Mouse (Mus musculus) neural tube, embryonic 13.5 days (tissue): ENCODE measurements around the gene Prodh2. TPM values are rescaled to one million over a fixed set of nuclear protein-coding genes. Genes with fewer than 3 reads are reported as not detected.
A peak's percentile ranks its signal among the peaks of the same experiment; 100 is the strongest.
"Not testable (repeated sequence)": the region's sequence is repeated elsewhere in the genome, so short reads cannot be mapped to it uniquely, and the experiment has no call there.

Source experiments
- ATAC-seq: fragments of 200-750 bp; cut with Nextera tagmentation; 2 replicates; pipeline ENCODE4 v1.8.0; 2017; ENCODE audit warnings: low read depth, mild to moderate bottlenecking, moderate TSS enrichment, moderate library complexity
- H3K27ac ChIP-seq: fragments of 300-500 bp; sonication (generic); replicated peaks from 2 replicates; pipeline ENCODE4 v1.5.1; 2015; ENCODE audit warnings: moderate library complexity, mild to moderate bottlenecking, inconsistent platforms
- H3K27me3 ChIP-seq: fragments of 300-500 bp; sonication (generic); 2 replicates; pipeline ENCODE4 v1.6.1; 2015; ENCODE audit warnings: mild to moderate bottlenecking, inconsistent platforms
- H3K36me3 ChIP-seq: fragments of 300-500 bp; sonication (generic); 2 replicates; pipeline ENCODE4 v1.6.1; 2015; ENCODE audit warnings: mild to moderate bottlenecking, inconsistent platforms
- H3K4me1 ChIP-seq: fragments of 300-500 bp; sonication (generic); replicated peaks from 2 replicates; pipeline ENCODE4 v1.6.1; 2015; ENCODE audit warnings: inconsistent platforms
- H3K4me2 ChIP-seq: fragments of 300-500 bp; sonication (generic); 2 replicates; pipeline ENCODE4 v1.6.1; 2015; ENCODE audit warnings: inconsistent platforms, mild to moderate bottlenecking, moderate library complexity
- H3K4me3 ChIP-seq: fragments of 300-500 bp; sonication (generic); 2 replicates; pipeline ENCODE4 v1.5.1; 2015; ENCODE audit warnings: mild to moderate bottlenecking, inconsistent platforms
- H3K9ac ChIP-seq: fragments of 300-500 bp; sonication (generic); 2 replicates; pipeline ENCODE4 v1.6.1; 2015; ENCODE audit warnings: moderate library complexity, mild to moderate bottlenecking, inconsistent platforms
- H3K9me3 ChIP-seq: fragments of 300-500 bp; sonication (generic); 2 replicates; pipeline ENCODE4 v1.6.1; 2016; ENCODE audit warnings: inconsistent platforms
- WGBS: fragments of 180-500 bp; shearing (Covaris S2); methylation state at CpG from one replicate; pipeline ENCODE4 v1.1.7; 2015; 5-methylcytosine and 5-hydroxymethylcytosine counted together
- polyA plus RNA-seq: library from polyadenylated mRNA; unstranded; fragments of >200 nt; fragmentation: Nextera tagmentation; extraction: Ambion mirVana; gene quantifications from 2 replicates; pipeline ENCODE4 v1.2.1, GENCODE M21; 2015

Gene Prodh2
- polyA plus RNA-seq, 1 experiment from 2014 or later, result not detected

DNA sequence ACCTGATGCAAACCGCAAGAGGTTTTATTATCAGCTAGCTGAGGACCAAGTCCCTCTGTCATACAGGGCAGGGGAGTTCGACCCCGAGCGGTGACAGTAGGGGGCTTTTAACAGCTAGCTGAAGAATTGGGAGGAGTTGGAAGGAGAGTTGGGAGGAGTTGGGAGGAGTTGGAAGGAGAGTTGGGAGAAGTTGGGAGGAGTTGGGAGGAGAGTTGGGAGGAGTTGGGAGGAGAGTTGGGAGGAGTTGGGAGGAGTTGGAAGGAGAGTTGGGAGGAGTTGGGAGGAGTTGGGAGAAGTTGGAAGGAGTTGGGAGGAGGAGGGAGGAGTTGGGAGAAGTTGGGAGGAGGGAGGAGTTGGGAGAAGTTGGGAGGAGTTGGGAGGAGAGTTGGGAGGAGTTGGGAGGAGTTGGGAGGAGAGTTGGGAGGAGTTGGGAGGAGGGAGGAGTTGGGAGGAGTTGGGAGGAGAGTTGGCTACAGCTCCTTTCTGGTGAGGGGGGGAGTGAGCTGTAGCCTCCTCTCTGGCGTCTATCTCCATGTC is 2.2 kb downstream of the Prodh2 start:
- WGBS, result 62% methylated on average over 5 of the region's 5 CpGs
- H3K27ac ChIP-seq, H3K4me3 ChIP-seq: not testable (repeated sequence)

GRCm38 (mm10) chr7:30501159-30501558 is 7.7 kb downstream of the Prodh2 start:
- H3K36me3 ChIP-seq, H3K4me3 ChIP-seq, H3K9me3 ChIP-seq, H3K27me3 ChIP-seq, H3K4me2 ChIP-seq, H3K4me1 ChIP-seq, H3K9ac ChIP-seq, ATAC-seq, H3K27ac ChIP-seq: not testable (repeated sequence)
- 69% methylated on average over 5 of the region's 5 CpGs for WGBS

More for the DNA sequence above, 2.2 kb downstream of the Prodh2 start:
- not testable (repeated sequence) for ATAC-seq, H3K36me3 ChIP-seq, H3K4me2 ChIP-seq, H3K9me3 ChIP-seq, H3K4me1 ChIP-seq, H3K27me3 ChIP-seq, H3K9ac ChIP-seq

DNA sequence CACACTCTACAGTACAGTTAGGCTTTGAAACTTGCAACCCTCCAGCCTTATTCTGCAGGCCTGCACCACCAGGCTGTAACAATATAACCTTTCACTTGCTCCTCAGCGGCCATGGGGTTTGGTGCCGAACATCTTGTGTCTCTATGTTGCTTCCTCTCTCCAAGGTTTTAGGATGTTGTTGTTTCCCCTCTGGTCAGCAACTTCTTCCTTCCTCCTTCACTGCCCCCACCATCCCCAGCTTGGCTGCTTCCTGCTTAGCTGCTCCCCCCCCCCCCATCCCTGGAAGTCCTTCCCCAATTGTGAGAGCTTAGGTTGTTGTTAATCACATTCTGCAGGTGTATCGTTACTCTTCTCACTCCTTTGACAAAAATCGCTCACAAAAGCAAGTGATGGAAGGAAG is 14.6 kb downstream of the Prodh2 start:
- H3K27me3 ChIP-seq, result no peaks in the 10 kb centered on the region; the same call in 1 of the 2 replicates
- no peak overlapping the region for H3K9ac ChIP-seq
- H3K4me3 ChIP-seq, result no peak overlapping the region
- ATAC-seq, result no peak
- no peak overlapping the region for H3K4me2 ChIP-seq
- H3K36me3 ChIP-seq, result no peaks in the 10 kb centered on the region
- WGBS, result 72% methylated on average over 4 of the region's 4 CpGs
- H3K4me1 ChIP-seq, result no peaks in the 10 kb centered on the region
- no peaks in the 10 kb centered on the region for H3K9me3 ChIP-seq
- H3K27ac ChIP-seq, result no peak overlapping the region

- H3K4me2 ChIP-seq, result no peak overlapping the region
- H3K4me1 ChIP-seq, result no peaks in the 10 kb centered on the region
- no peak overlapping the region for H3K27ac ChIP-seq
- WGBS, result 65% methylated on average over 24 of the region's 24 CpGs
- H3K4me3 ChIP-seq, result no peak overlapping the region
- no peaks in the 10 kb centered on the region for H3K36me3 ChIP-seq
- H3K9ac ChIP-seq, result no peak overlapping the region
- no peaks in the 10 kb centered on the region for H3K27me3 ChIP-seq
- ATAC-seq, result no peak
- no peaks in the 10 kb centered on the region for H3K9me3 ChIP-seq
Measured at GRCm38 (mm10) chr7:30515003-30515760, 21.8 kb downstream of the Prodh2 start.

DNA sequence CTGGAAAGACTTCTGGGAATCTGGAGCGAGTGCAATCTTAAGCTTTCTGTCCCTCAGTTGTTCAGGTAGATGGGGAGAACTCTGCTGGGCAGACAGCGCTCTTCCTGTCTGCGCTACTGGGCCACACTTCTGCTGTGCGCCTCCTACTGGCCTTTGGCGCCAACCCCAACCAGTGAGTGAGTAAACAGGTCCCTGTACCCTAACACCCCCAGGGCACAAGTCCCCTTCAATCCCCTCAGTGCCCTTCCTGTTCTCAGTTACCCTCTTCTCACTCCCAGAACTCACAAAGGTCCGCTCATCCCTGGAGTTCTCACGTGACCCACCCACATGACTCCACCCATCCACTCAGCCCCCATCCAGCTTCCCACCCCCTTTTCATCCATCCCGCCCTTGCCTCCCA is 24.9 kb downstream of the Prodh2 start:
- peaks cover 12% of the 10 kb centered on the region for H3K36me3 ChIP-seq
- no peaks in the 10 kb centered on the region for H3K9me3 ChIP-seq
- WGBS, result 40% methylated on average over 8 of the region's 8 CpGs
- no peak overlapping the region for H3K4me3 ChIP-seq
- no peak for ATAC-seq
- H3K9ac ChIP-seq, result no peak overlapping the region
- H3K27me3 ChIP-seq, result no peaks in the 10 kb centered on the region
- no peak overlapping the region for H3K27ac ChIP-seq
- no peak overlapping the region for H3K4me2 ChIP-seq
- no peaks in the 10 kb centered on the region for H3K4me1 ChIP-seq

GRCm38 (mm10) chr7:30520396-30520795 is 27.0 kb downstream of the Prodh2 start:
- H3K4me3 ChIP-seq, result no peak overlapping the region
- no peak overlapping the region for H3K9ac ChIP-seq
- H3K36me3 ChIP-seq, result peaks cover 32% of the 10 kb centered on the region
- no peak overlapping the region for H3K4me2 ChIP-seq
- 73% methylated on average over 4 of the region's 4 CpGs for WGBS
- H3K4me1 ChIP-seq, result no peaks in the 10 kb centered on the region
- ATAC-seq, result 0 out of 2 replicates have a peak, but pooled peaks have one; percentile 1
- H3K27me3 ChIP-seq, result no peaks in the 10 kb centered on the region
- H3K9me3 ChIP-seq, result no peaks in the 10 kb centered on the region
- H3K27ac ChIP-seq, result peak overlapping the region; percentile 18; the same call in 1 of the 2 replicates

GRCm38 (mm10) chr7:30520856-30521255 is 27.4 kb downstream of the Prodh2 start:
- Histone ChIP-seq H3K36me3 (peaks cover 36% of the 10 kb centered on the region), H3K9me3 (no peaks in the 10 kb centered on the region), H3K4me2 (no peak overlapping the region), H3K27me3 (no peaks in the 10 kb centered on the region), H3K4me3 (no peak overlapping the region), H3K9ac (no peak overlapping the region), H3K27ac (peak overlapping the region; percentile 18; the same call in 1 of the 2 replicates), H3K4me1 (no peaks in the 10 kb centered on the region)
- 82% methylated on average over 5 of the region's 5 CpGs for WGBS
- ATAC-seq, result no peak

DNA sequence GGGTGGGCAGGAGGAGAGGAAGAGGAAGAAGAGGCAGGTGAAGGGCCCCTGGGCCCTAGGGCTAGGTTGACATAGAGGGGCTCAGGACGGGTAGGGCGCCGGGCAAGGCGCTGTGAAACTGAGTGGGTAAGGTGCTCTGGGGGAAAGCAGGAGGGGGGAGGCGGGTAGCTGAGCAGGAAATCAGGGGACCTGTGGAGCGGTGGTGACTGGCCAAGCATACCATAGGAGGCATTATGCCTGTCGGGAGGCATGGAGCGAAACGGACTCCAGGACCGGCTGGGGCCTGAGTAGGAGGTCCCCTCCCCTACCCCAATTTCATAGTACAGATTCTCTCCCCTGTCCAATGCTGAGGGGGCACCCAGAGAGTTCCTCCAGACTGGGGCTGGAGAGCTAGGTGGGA is 29.4 kb downstream of the Prodh2 start:
- WGBS, result 87% methylated on average over 10 of the region's 10 CpGs
- Histone ChIP-seq H3K9ac (no peak overlapping the region), H3K9me3 (no peaks in the 10 kb centered on the region), H3K27me3 (no peaks in the 10 kb centered on the region), H3K36me3 (peaks cover 56% of the 10 kb centered on the region), H3K4me1 (peaks cover 9% of the 10 kb centered on the region), H3K4me2 (no peak overlapping the region), H3K4me3 (no peak overlapping the region), H3K27ac (no peak overlapping the region)
- ATAC-seq, result no peak

DNA sequence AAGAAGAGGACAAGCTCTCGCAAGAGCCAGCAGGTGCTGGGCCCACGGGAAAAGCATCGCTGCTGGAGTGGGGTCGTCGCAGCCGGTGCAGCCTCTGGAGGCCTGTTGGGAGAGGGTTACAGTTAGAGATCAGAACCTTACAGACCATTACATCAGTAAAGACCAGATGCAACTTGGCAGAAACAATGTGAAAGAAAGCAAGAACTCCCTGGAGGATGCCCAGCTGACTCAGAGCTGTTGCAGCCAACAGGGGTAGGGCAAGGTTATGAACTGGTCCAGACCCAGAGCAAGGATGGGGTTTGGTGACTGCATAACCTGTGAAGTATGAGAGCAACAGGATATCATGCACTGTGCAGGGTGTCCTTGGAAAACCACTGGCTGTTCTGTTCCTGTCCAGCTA is 31.1 kb downstream of the Prodh2 start:
- peaks cover 73% of the 10 kb centered on the region for H3K36me3 ChIP-seq
- H3K9ac ChIP-seq, result no peak overlapping the region
- no peak overlapping the region for H3K4me3 ChIP-seq
- H3K4me1 ChIP-seq, result peaks cover 9% of the 10 kb centered on the region
- ATAC-seq, result no peak
- WGBS, result 80% methylated on average over 6 of the region's 6 CpGs
- H3K4me2 ChIP-seq, result no peak overlapping the region
- H3K27ac ChIP-seq, result no peak overlapping the region
- H3K27me3 ChIP-seq, result no peaks in the 10 kb centered on the region
- H3K9me3 ChIP-seq, result no peaks in the 10 kb centered on the region

GRCm38 (mm10) chr7:30525954-30526353 is 32.5 kb downstream of the Prodh2 start:
- ATAC-seq, result no peak
- WGBS, result 32% methylated on average over 10 of the region's 10 CpGs
- H3K9ac ChIP-seq, result no peak overlapping the region

GRCm38 (mm10) chr7:30526399-30526798 is 33.0 kb downstream of the Prodh2 start:
- H3K9me3 ChIP-seq, result no peaks in the 10 kb centered on the region
- WGBS, result 24% methylated on average over 17 of the region's 17 CpGs
- no peak for ATAC-seq
- no peak overlapping the region for H3K27ac ChIP-seq
- H3K9ac ChIP-seq, result no peak overlapping the region
- H3K36me3 ChIP-seq, result peaks cover 92% of the 10 kb centered on the region
- 0 out of 2 replicates have a peak overlapping the region, but pooled peaks have one; percentile 1 for H3K4me2 ChIP-seq
- H3K4me1 ChIP-seq, result peaks cover 18% of the 10 kb centered on the region
- H3K27me3 ChIP-seq, result no peaks in the 10 kb centered on the region
- no peak overlapping the region for H3K4me3 ChIP-seq

More at GRCm38 (mm10) chr7:30525954-30526353, 32.5 kb downstream of the Prodh2 start:
- Histone ChIP-seq H3K4me3 (no peak overlapping the region), H3K27me3 (no peaks in the 10 kb centered on the region), H3K36me3 (peaks cover 87% of the 10 kb centered on the region), H3K9me3 (no peaks in the 10 kb centered on the region), H3K4me2 (no peak overlapping the region), H3K4me1 (peaks cover 14% of the 10 kb centered on the region), H3K27ac (no peak overlapping the region)

DNA sequence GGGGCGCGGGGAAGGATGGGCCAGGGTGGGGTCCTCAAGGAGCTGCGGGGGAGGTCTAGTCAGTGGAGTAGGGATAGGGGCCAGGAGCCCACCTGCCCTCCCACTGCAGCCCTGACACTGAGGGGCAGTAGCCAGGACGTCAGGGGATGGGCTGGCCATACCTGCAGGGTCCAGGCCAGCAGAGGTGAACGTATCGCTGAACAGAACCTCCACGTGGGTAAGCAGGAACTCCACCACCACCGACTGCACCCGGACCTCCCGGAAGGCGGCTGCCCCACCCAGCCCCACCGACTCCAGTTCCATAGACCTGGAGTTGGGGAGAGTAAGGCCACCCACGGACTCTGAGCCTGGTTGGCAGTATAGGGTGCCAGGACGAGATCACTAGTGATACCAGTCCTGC is 33.6 kb downstream of the Prodh2 start:
- ATAC-seq, result no peak
- Histone ChIP-seq H3K9ac (no peak overlapping the region), H3K36me3 (peaks cover 97% of the 10 kb centered on the region), H3K4me2 (no peak overlapping the region), H3K27me3 (no peaks in the 10 kb centered on the region), H3K27ac (no peak overlapping the region), H3K9me3 (no peaks in the 10 kb centered on the region), H3K4me1 (peaks cover 24% of the 10 kb centered on the region), H3K4me3 (no peak overlapping the region)
- 81% methylated on average over 14 of the region's 14 CpGs for WGBS
